Mouse (Mus musculus) layer of hippocampus, postnatal 10 days (tissue): ENCODE results near the gene Nle1. TPM values are rescaled to one million over a fixed set of nuclear protein-coding genes. Genes with fewer than 3 reads are reported as not detected.

ENCODE experiments used
- DNase-seq, 2 experiments: peaks; one replicate each; pipeline ENCODE4 v3.0.0; 2021; ENCODE audit warnings: low spot score in 2 of 2
- total RNA-seq, 2 experiments: library from RNA; stranded (reverse); gene quantifications; 2 replicates each; pipeline ENCODE4 v1.2.3; 2021

The Nle1 gene
- total RNA-seq, 2 experiments from 2014 or later: 29.2 to 40.7 TPM

DNA sequence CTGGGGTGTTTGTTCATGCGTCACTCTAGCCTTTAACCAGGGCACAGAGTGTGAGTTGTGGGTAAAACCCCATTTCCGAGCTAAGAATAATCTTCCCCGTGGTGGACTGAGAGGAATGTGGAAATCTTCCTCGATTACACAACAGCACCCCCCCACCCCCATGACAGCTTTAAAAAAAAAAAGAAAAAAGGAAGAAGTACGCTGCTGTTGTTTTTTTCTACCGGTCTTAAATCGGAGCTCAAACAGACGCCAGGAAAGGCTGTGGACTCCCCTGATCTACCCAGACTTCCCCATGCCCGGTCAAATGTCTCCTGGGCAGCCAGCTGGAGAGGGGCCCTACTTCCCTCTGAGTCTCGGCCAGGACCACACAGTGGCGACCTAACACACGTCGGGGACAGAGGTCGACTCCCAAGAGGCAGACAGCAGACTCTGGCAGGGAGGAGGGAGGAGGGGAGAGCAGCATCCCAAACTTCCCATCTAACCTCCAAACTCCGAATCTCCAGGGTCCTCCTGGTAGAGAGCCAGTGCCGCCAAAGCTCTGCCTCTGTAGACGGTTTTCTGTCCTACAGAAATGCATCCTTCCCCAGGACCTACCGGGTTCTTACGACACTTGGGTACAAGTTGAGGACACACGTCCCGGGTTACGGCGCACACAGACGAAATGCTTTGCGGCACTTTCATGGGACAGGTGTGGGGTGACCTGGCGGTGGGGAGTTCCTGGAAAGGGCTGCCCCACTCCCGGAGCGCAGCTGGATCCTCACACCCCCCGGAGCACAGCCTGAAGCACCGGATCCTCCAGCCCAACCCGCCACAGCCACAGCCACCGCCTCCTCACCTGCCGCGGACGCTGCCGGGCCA lies 37.8 kb downstream of the Nle1 start:
- DNase-seq: peak; percentile 37 to 51

DNA sequence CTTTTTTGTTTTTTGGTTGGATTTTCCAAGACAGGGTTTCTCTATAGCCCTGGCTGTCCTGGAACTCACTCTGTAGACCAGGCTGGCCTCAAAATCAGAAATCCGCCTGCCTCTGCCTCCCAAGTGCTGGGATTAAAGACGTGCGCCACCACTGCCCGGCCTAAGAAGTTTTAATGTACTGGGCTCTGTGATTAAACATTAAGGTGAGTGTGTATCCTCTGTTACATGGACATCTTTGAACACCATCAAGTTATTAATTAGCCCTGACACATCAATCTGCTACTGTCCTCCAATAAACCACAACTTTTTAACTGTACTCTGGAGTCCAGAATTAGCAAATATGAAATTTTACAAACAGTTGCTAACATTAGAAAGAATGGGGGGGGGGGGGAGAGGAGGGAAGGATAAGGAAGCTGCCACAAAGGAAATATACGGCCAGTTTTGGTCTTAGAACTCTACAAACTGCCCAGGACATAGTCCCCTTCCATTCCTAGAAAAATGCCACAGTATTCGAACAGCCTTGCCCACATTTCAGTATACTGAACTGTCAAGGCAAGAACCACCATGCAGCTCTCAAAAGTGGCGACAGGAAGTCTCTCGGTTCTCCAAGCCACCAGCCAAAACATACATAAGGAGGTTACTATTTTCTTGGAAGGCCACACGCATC lies 38.6 kb downstream of the Nle1 start:
- no peak for DNase-seq

DNA sequence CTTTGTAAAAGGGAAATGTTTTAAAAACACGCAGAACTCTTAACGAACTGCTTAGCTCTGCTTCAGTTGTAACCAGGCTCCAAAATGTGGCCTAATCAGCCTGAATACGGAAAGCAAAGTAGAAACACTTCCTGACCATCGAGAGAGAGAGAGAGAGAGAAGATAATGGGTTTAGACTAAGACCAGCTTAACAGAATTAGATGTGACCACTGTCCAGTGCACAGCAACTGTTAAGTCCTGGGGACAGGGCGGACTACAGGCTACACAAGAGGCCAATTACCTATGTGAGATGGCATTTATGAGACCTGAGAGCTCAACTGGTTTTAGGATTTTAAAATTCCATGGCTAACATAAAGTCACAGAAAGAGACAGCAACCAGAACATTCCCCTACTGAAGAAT lies 40.3 kb downstream of the Nle1 start:
- DNase-seq: no peak

DNA sequence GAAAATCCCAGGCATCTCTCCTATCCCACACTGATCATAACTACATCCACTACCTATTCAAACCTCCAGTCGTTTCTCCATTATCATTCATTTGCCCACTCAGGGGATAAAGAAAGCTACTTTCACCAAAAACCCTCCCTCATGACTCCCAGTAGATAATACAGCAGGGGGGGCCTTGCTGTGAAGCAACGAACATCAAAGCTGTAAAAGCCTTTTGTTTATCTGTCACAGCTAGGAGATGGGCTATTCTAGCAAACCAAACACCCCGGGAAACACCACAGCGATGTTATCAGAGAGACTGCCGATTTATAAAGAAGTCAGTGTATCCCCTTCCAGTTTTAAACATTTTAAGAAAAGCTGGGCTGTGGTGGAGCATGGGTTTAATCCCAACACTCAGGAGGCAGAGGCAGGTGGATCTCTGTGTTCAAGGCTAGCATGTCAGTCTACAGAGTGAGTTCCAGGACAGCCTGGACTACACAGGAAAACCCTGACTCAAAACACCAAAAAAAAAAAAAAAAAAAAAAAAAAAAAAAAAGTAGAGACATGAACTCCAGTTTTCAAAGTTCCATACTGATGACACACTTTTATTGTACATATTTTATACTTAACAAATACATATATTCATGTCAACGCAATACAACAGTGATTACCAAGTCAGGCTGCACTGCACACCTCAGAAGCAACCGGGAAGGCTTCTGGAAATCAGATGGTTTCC lies 41.2 kb downstream of the Nle1 start:
- no peak for DNase-seq

DNA sequence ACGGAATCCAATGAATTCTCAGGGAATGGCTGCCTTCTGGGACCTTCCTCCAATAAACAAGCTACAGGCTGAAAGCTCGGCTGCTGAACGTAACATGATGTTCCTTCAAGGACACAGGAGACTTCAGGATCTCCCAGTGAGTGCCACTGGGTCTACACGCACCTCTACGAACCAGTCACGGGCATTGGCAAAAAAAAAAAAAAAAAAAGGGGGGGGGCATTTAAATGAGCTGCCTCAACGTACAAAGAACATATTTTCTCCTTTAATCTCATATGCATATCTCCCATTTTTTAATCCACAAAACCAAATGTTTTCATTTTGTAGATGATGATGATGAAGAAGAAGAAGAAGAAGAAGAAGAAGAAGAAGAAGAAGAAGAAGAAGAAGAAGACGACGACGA lies 42.3 kb downstream of the Nle1 start:
- no peak for DNase-seq

DNA sequence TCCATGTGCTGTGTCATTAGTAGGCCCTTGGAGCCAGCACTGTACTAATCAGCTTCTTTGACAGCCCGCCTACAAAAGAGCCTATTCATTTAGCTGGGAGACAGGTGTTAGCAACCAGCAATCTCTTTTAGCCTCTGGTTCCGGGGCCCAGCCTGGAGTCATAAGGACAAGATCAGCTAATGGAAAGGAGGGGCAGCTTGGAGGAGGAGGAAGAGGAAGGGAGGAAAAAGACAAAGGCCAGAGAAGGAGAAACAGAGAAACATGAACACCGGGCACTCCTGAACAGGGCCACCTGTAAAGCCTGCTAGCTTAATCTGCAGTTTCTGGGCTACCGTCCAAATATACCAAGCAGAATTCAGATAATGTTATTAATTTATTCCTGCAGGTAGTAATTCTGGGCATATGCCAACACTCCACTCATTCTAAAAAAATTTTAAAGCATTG lies 44.7 kb downstream of the Nle1 start:
- no peak for DNase-seq

DNA sequence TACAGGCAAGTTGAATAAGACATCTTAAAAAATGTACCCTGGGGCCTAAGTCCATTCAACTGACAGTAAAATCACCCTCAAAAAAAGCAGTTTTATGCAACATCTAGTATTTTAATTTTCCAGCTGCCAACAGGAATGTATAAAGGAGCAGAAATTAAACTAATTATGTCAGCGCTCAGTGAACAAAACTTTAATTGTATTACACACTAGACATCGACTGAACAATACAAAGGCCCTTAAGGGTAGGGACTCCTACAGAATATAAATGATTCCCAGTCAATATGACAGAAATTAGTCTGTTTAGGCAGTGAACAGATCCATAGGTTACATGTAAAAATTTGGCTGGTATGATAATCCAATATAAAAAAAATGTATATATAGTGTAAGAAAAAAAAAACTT lies 45.2 kb downstream of the Nle1 start:
- no peak for DNase-seq

DNA sequence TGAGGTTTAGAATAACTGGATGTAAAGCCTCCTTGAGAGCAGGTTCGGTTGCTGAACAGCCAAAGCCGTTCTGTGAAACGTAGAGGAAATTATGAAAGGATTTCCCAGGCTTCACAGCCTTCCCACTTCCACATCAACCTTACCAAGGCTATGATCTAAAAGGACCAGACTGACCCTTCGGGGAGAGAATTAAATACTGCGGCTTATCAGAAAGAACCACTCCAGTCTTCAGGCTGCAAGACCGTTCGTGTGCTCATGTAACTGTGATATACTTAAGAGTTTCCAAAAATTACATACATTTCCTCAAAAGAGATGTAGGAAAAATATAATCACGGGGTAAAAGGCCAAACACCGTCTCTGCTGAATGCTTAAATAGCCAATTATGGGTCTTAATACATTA lies 45.6 kb downstream of the Nle1 start:
- no peak for DNase-seq

DNA sequence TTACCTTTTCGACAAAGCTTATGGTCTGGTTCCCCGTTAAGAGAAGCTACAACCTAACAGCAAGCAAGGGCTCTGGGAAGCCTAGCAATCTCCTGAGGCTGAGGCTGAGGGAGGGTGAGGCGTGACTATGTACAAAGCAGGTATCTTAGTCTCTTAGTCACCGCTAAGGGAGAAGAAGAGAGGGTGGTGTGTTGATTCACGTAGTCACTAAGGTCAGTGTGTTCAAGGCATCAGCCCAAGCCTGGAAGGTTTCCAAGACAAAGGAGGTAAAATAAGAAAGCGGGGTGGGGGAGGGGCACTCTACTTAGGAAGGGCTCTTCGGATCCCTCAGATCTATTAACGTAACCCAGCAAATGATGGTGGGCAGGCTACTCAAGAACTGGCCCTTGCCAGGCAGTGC lies 46.7 kb downstream of the Nle1 start:
- no peak for DNase-seq

DNA sequence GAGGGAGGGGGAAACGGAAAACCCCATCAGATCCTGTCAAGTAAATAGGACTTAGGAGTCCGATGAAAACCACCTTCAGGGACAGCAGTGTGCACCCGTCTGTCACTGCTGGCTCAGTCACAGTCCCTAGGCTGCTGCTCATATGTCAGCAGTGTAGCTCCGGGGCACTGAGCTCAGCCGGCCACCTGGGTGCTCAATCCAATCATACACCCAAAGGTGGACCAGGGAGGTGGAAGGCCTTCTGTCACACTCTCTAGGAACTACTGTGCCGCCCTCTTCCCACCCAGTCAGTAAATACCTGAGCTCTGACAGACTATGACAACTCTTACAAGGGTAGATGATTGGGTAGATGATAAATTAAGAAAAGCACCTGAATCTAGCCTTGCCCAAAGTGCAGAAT lies 47.5 kb downstream of the Nle1 start:
- no peak for DNase-seq

DNA sequence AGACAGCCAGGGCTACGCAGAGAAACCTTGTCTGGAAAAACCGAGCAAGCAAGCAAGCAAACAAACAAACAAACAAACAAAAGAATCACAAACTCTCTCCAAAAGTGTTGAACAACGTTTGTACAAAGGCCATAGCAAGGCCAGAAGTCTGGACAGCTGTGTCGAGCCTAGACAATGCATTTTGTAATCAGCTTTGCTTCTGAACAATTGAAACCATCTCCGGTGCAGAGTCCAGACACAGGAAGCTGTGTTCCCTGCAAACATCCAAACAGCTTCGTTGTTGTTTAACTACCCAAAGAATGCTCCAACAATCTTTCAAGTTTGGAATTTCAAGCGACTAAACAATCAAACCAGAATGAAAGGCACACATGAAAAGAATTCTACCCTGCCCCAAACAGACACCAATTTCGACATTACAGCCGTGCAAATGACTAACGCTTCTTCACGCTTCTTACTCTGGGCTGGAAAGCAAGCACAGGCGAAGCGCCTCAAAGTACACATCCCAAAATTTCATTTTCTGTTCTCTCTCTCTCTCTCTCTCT lies 50.8 kb downstream of the Nle1 start:
- DNase-seq: no peak

DNA sequence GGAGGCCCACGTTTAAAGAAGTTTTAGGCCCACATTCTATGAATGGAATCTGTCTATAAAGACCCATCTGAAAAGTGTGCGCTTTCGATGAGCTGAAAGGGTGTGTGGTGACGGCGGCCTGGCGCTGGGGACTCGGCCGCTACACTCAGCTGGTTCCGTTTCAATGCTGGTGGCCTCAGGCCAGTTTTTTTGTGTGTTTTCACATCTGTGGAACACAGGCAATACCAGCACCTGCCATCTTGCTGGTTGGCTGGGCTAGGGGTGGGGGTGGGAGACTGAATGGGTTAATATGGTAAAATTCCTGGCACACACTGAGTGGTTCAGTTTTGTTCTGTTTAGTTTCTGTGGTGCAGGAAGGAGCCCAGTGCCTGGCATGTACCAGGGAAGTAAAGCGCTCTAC lies 52.2 kb downstream of the Nle1 start:
- DNase-seq: peak in 1 of 2 experiments; percentile 48

DNA sequence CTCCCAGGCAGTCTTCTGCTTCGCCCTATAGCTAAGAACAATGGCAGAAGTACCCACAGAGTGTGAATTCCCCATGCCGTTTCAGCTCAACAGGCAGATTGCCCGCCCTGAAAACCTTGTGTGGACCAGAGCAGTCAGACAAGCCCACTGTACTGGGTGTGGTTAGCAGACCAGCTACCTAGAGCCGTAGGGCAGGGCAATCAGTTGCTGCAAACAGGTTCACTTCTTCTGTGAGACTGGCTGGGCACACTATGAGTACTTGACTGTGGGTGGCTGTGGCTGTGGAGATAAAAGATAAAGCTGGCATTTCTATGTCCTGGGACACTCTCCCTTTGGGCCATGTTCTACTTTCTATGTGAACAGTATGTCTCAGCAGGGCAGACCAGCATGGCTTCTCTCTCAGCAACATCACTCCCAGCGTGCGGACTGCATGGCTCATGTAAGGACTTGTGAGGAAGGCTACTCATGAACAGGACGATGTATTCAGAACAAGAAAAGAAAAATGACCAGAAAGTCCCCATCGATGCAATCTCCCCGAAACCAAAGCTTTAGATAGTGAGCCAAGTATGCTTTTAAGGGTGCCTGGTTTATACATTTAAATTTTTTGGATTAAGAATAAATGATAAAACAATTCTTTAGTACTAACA lies 52.8 kb downstream of the Nle1 start:
- DNase-seq: no peak

DNA sequence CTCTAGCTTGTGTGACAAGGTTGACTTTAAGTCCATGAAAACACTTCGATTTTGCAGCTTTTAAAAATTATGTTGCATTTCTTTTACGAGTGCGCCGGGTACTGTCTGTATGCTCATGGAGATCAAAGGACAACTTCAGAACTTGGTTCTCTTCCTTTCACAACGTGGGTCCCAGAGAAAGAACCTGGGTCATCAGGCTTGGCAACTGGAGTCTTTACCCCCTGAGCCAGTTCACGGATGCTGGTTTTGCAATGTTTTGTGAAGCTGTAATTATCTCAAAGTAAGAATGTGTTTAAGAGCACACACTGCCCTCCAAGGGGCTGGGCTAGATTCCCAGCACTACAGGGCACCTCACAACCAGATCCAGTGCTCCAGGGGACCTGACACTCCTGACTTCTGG lies 54.1 kb downstream of the Nle1 start:
- DNase-seq: no peak

DNA sequence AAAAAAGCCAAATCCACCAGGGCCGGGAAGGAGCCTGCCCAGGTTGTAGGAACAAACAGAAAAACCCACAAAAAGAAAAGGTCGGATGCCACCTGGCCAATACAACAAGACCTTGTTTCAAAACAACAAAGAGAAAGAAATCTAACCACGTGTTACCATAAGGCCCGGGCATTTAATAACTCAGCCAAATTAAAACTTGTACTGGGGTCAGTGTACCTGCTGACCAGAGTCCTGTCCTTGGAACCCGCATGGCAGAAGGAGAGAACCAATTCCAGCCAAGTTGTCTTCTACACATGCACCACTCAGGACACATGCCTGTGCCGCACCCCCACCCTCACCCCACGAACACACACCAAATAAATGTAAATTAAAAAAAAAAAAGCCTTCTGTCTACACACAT lies 55.3 kb downstream of the Nle1 start:
- no peak for DNase-seq

DNA sequence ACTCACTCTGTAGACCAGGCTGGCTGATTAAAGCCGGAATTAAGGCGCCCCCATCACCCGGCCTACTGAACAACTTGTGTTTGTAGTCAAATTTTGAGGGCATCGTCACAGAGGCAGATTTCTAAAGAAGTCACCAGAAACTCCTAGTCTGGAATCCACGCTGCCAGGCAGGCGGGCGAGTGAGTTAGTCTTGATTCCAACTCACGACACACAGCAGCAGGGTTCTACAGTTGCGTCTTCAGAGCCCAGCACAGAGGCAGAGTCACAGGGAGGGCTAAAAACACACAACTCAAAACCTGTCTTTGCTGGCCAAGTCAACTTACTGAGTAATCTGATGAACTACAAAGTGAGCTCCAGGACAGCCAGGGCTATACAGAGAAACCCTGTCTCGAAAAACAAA lies 55.7 kb downstream of the Nle1 start:
- no peak for DNase-seq

DNA sequence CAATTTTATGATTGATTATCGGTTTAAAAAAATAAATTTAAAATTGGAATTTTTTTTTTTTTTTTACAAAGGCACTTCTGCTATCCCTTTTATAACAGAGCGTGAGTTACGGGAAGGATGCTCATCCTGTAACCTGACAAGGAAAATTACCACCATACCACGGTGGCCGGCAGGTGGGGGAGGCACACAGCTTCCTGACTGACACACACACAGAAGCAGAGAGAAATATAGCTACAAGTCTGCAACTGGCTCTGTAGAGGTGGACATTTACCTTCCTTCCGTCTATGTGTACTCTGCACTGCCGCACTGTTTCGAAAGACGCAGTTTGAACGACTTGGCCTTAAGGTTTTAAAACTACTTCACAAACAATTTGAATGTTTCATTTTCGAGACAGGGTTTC lies 56.1 kb downstream of the Nle1 start:
- DNase-seq: no peak
